Mouse (Mus musculus) midbrain, embryonic 11.5 days (tissue): ENCODE data around the gene C1ra. TPM values are rescaled to one million over a fixed set of nuclear protein-coding genes. Genes with fewer than 3 reads are reported as not detected.
"Not testable (repeated sequence)": the region's sequence is repeated elsewhere in the genome, so short reads cannot be mapped to it uniquely, and the experiment has no call there.

ENCODE experiments used
- ATAC-seq: fragments of 200-750 bp; cut with Nextera tagmentation; 2 replicates; pipeline ENCODE4 v1.8.0; 2017; ENCODE audit warnings: moderate TSS enrichment, moderate library complexity; ENCODE audit not compliant: low FRiP score
- DNase-seq: peaks from one replicate; pipeline ENCODE4 v3.0.0; 2015; ENCODE audit warnings: low spot score; ENCODE audit errors: missing footprints
- H3K27ac ChIP-seq: fragments of 300-500 bp; sonication (generic); 2 replicates; pipeline ENCODE4 v1.5.1; 2014; ENCODE audit warnings: low read depth, low read length
- H3K27me3 ChIP-seq: fragments of 300-500 bp; sonication (generic); 2 replicates; pipeline ENCODE4 v1.6.1; 2014; ENCODE audit warnings: mild to moderate bottlenecking, low read length, moderate library complexity, mixed read lengths; ENCODE audit not compliant: control insufficient read depth, insufficient read depth
- H3K36me3 ChIP-seq: fragments of 300-500 bp; sonication (generic); 2 replicates; pipeline ENCODE4 v1.6.1; 2014; ENCODE audit warnings: mild to moderate bottlenecking, low read length, moderate library complexity, mixed read lengths; ENCODE audit not compliant: control insufficient read depth, insufficient read depth
- H3K4me1 ChIP-seq: fragments of 300-500 bp; sonication (generic); 2 replicates; pipeline ENCODE4 v1.6.1; 2014; ENCODE audit warnings: low read length; ENCODE audit not compliant: control insufficient read depth, insufficient read depth
- H3K4me2 ChIP-seq: fragments of 300-500 bp; sonication (generic); 2 replicates; pipeline ENCODE4 v1.6.1; 2014; ENCODE audit warnings: mild to moderate bottlenecking, moderate library complexity
- H3K4me3 ChIP-seq: fragments of 300-500 bp; sonication (generic); 2 replicates; pipeline ENCODE4 v1.5.1; 2014; ENCODE audit warnings: low read depth, low read length
- H3K9ac ChIP-seq: fragments of 300-500 bp; sonication (generic); 2 replicates; pipeline ENCODE4 v1.6.1; 2014; ENCODE audit warnings: low read length
- H3K9me3 ChIP-seq: fragments of 300-500 bp; sonication (generic); 2 replicates; pipeline ENCODE4 v1.6.1; 2016; ENCODE audit warnings: low read length; ENCODE audit not compliant: control insufficient read depth
- WGBS: fragments of 180-500 bp; shearing (Covaris S2); extraction: QIAGEN DNeasy Blood & Tissue Kit; methylation state at CpG from one replicate; pipeline ENCODE4 v1.1.7; 2014; 5-methylcytosine and 5-hydroxymethylcytosine counted together
- polyA plus RNA-seq: library from polyadenylated mRNA; unstranded; fragments of >200 nt; fragmentation: Nextera tagmentation; extraction: Ambion mirVana; gene quantifications from 2 replicates; pipeline ENCODE4 v1.2.1, GENCODE M21; 2014

The C1ra gene
- polyA plus RNA-seq, 1 experiment from 2014 or later: not detected

DNA sequence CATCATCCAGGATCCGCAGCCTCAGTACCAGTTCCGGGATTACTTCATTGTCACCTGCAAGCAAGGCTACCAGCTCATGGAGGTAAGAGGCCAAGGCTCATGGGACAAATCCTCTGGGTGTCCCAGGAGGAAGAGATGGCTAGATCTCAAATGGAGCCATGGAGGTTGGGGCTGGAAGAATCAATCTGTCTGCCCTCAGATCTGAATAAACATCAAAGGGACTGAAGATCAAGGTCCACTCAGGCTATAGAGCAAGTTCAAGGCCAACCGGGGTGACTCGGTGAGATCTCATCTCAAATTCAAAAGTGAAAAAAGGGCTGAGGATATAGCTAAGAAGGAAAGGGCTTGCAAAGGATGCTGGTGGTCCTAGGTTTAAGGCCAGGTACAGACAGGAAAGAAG is 5.5 kb downstream of the C1ra start:
- H3K9me3 ChIP-seq, ATAC-seq, H3K9ac ChIP-seq, H3K4me2 ChIP-seq, H3K27ac ChIP-seq, H3K4me1 ChIP-seq, H3K4me3 ChIP-seq, H3K36me3 ChIP-seq, H3K27me3 ChIP-seq, DNase-seq: not testable (repeated sequence)
- 94% methylated on average over 4 of the region's 4 CpGs for WGBS

DNA sequence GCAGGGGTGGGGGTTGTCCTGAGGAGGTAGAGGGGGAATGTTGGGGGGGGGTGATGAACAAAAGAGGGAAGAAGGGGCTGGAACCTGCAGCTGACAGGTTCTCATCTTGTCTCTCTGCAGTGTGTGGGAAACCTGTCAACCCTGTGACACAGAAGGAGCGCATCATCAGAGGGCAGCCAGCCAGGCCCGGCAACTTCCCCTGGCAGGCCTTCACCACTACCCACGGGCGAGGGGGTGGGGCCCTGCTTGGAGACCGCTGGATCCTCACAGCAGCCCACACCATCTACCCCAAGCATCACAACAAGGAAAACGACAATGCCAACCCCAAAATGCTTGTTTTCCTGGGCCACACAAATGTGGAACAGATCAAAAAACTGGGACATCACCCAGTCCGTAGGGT is 9.9 kb downstream of the C1ra start:
- H3K4me2 ChIP-seq, DNase-seq, H3K9ac ChIP-seq, H3K4me3 ChIP-seq, H3K4me1 ChIP-seq, H3K36me3 ChIP-seq, ATAC-seq, H3K27me3 ChIP-seq, H3K27ac ChIP-seq, H3K9me3 ChIP-seq: not testable (repeated sequence)
- WGBS: 84% methylated on average over 6 of the region's 7 CpGs

DNA sequence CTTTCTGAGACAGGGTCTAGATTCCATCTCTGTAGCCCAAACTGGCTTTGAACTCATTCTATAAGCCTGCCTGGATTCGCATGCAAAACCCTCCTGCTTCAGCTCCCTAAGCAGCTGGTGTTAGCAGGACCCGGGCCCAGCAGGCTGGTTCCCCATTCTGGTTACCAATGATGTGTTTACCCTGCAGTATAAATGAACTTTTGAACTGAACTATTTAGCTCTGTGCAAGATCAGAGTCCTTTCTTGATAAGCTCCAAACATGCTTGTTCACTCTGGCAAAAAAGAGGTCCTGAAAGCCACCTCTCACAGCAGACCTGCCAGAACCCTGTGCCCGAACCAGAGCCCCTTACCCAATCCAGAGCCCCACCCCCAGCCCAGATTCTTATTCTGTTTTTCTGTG is 15.7 kb downstream of the C1ra start:
- 82% methylated on average over 3 of the region's 3 CpGs for WGBS
- Histone ChIP-seq H3K9ac (no peak overlapping the region), H3K27ac (no peak overlapping the region), H3K4me2 (no peak overlapping the region), H3K4me1 (no peaks in the 10 kb centered on the region), H3K9me3 (no peaks in the 10 kb centered on the region), H3K4me3 (no peak overlapping the region), H3K27me3 (no peaks in the 10 kb centered on the region), H3K36me3 (no peaks in the 10 kb centered on the region)
- DNase-seq (no peak), ATAC-seq (no peak)

DNA sequence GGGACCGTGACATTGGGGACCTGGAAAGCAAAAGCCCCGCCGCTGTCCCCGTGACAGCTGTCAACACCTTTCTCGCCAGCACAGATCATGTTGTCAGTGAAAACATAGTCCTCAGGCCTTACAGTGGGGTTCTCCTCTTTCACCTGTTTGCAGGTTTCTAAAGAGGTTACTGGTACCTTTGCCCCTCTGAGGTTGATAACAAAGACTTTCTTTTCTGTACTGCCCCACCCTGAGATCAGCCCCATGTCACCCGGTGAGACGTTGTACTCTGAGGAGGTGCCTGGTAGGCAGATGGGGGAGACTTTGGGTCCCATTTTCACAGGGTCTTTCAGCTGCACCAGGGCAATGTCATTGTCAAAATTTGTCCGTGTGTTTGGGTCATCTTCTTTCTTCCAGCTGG is 18.9 kb downstream of the C1ra start:
- no peaks in the 10 kb centered on the region for H3K27me3 ChIP-seq
- no peak overlapping the region for H3K27ac ChIP-seq
- no peak overlapping the region for H3K4me2 ChIP-seq
- no peaks in the 10 kb centered on the region for H3K4me1 ChIP-seq
- no peaks in the 10 kb centered on the region for H3K36me3 ChIP-seq
- H3K9ac ChIP-seq: no peak overlapping the region
- ATAC-seq (no peak), DNase-seq (no peak)
- 89% methylated on average over 8 of the region's 8 CpGs for WGBS
- no peak overlapping the region for H3K4me3 ChIP-seq
- no peaks in the 10 kb centered on the region for H3K9me3 ChIP-seq

DNA sequence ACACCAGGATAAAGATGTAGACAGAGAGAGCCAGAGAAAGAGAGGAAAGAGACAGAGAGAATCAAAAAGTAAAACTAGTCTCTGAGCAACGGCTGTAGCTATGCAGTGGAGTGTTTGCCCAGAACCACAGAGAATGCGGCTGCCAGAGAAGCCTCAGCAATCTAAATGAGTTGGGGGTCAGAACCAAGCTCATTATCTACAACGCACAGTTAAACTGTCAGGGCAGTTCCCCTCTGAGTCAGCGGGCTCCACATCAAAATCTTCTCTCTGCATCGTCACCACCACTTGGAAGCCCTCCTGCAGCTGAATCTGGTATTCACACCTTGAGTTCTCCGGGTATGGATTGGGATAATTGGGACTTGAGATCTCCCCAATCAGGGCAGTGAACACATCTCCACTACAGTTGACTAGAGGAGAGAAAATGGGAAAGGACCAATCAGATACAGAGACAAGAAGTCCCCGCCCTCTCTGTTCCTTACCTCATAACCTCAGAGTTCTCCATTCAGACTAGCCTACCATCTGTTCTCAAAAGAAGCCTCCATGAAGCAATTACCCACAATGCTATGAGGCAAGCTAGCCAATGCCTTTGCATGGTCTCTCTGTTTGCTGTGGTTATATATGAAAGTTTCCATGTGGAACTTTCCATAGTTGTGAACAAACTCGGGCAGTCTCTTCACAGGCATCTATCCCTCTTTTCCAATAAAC is 24.1 kb downstream of the C1ra start:
- not testable (repeated sequence) for DNase-seq, H3K36me3 ChIP-seq, ATAC-seq, H3K27ac ChIP-seq, H3K27me3 ChIP-seq, H3K4me3 ChIP-seq, H3K9me3 ChIP-seq, H3K4me1 ChIP-seq, H3K4me2 ChIP-seq, H3K9ac ChIP-seq
- 83% methylated on average over 8 of the region's 8 CpGs for WGBS

DNA sequence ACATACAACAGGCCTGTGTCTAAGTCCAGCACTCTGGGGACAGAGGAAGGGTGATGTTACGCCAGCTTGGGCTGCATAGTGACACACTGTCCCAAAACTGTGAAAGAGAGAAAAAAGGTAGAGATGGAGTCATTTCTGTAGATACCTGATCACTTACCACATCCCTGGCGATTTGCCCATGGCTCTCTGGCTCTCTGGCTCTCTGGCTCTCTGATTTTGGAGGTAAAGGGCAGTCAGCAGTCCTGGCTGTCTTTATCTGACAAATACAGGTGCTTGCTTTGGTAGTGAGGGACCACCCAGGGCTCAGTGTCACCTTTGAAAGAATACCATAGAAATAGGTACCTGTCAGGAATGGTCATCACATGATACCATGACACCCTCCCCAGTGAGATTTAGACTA is 29.0 kb downstream of the C1ra start:
- 75% methylated on average over 2 of the region's 2 CpGs for WGBS
- H3K9me3 ChIP-seq, DNase-seq, H3K27me3 ChIP-seq, H3K4me1 ChIP-seq, H3K4me3 ChIP-seq, H3K9ac ChIP-seq, H3K36me3 ChIP-seq, H3K4me2 ChIP-seq, ATAC-seq, H3K27ac ChIP-seq: not testable (repeated sequence)

DNA sequence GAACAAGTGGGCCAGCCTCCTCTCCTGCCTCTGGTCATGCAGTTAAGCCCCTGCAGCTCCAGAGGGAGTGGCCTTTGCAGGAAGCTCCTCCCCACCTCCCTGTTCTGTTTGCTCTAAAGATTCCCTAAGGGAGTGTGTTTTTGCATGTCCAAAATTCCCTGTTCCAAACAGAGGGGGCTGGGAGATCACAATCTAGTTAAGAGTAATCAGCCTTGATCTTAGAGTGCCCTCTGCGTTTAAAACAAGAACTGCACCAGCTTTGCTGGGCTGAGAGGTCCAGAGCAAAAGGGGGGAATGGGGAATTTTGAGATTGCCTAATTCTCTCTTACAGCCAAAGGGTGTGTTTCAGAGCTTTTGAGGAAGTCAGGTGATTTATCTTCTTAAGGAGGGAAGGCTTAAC is 30.1 kb downstream of the C1ra start, which contains the start of gene C1s1:
C1s1 (minus strand) TSS at position 76 of the 400 bp plus-strand sequence.
- H3K27ac ChIP-seq, H3K4me3 ChIP-seq, H3K4me2 ChIP-seq, H3K9ac ChIP-seq, H3K27me3 ChIP-seq, ATAC-seq, H3K9me3 ChIP-seq, H3K4me1 ChIP-seq, H3K36me3 ChIP-seq: not testable (repeated sequence)
- 6% methylated on average over 1 of the region's 1 CpGs for WGBS
- DNase-seq: peak; percentile 91

DNA sequence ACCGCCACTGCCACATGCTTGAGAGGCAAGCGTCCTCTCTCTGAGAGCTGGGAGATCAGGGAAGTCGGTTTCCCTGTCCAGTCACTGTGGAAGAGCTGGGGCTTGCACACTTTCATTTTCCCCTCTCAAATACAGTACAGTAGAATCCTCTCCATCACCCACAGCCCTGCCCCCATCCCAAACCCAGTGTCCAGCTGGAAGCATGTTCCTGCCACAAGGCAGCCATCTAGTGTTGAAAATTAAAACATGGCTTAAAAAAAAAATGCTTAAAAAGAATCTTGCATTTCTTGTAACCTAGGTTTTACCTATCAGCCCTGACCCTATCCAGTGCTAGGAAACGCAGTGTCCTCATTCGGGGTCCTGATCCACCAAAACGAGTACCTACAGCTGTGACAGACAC is 32.3 kb downstream of the C1ra start:
- H3K36me3 ChIP-seq: no peaks in the 10 kb centered on the region
- no peaks in the 10 kb centered on the region for H3K27me3 ChIP-seq
- H3K27ac ChIP-seq: no peak overlapping the region
- H3K9me3 ChIP-seq: no peaks in the 10 kb centered on the region
- no peak overlapping the region for H3K4me2 ChIP-seq
- no peaks in the 10 kb centered on the region for H3K4me1 ChIP-seq
- no peak overlapping the region for H3K9ac ChIP-seq
- ATAC-seq (no peak), DNase-seq (no peak)
- H3K4me3 ChIP-seq: no peak overlapping the region
- WGBS: 80% methylated on average over 5 of the region's 6 CpGs

DNA sequence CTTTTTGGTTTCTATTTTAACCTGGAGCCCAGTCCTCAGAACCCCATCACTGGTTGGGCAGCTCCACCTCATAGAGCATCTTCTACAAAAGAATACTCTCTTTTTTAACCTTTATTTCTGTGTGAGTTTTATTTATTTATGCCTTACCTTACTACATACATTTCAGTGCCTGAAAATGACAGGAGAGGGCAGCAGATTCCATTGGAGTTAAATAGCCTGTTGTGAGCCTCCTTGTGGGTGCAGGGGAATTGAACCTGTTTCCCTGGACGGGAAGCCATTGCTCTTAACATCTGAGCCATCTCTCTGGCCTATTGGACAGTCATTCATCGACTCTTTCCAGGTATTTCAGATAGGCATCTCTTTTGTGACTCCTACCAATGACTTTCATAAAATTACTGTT is 33.2 kb downstream of the C1ra start:
- Histone ChIP-seq H3K4me2 (no peak overlapping the region), H3K4me1 (no peaks in the 10 kb centered on the region), H3K27me3 (no peaks in the 10 kb centered on the region), H3K9ac (no peak overlapping the region), H3K27ac (no peak overlapping the region), H3K9me3 (no peaks in the 10 kb centered on the region; the same call in 1 of the 2 replicates), H3K4me3 (no peak overlapping the region), H3K36me3 (no peaks in the 10 kb centered on the region)
- no peak for ATAC-seq
- DNase-seq: no peak
- 81% methylated on average over 2 of the region's 2 CpGs for WGBS
